Mouse (Mus musculus): ENCODE results near the gene Utp11.

Utp11 gene

GRCm38 (mm10) chr4:124631456-124631855, 61.9 kb downstream of the Utp11 start:
- DNase-seq (ENCODE audit: low spot score): no peak
